Mouse (Mus musculus): Measurements from ENCODE around the gene Camk2n1. TPM values are rescaled to one million over a fixed set of nuclear protein-coding genes. Genes with fewer than 3 reads are reported as not detected.

Gene Camk2n1
- total RNA-seq, 2 experiments from 2014 or later, result 755 to 854 TPM

- DNase-seq (ENCODE audit: low spot score in 2 of 2), result peak in 1 of 2 experiments; percentile 37
- intact Hi-C loops (cut with DNase I), result no loop called here
Observed at GRCm38 (mm10) chr4:138496746-138497520, 42.8 kb downstream of the Camk2n1 start.

DNA sequence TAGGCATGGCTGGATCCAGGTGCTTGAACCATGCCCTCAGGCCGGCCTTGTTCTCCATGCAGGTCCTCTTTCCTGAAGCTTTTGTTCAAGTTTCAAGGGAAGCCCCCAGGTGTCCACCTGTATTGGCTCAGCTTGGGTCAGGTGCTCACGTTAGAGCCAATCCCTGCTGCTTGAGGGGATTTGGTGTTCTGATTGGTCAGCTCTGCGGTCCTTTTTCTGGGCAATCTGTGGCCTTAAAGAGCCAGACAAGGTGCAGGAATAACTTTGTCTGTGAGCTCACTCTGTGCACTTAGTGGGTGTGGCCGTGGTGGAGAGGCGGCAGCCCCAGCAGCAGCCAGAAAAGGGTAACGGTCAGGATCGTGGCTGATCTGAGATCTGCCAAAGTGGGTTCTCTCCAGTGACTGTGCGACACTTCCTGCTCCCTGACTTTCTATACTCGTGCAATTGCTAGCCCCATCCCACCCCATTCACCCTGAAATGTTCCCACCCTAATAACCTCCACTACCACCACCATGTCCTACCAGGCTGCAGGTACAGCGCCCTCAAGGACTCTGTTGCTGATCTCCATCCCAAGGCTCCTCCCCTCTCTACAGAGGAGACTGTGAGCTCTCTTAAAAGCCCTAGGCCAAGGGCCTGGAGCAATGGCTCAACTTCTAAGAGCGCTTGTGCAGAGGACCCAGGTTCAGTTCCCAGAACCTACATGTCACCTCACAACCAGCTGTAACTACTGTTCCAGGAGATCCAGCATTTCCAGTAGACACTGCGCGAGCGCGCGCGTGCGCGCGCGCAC lies 45.9 kb downstream of the Camk2n1 start:
- DNase-seq (ENCODE audit: low spot score in 2 of 2), result no peak
- intact Hi-C loops (cut with DNase I), result no loop called here

DNA sequence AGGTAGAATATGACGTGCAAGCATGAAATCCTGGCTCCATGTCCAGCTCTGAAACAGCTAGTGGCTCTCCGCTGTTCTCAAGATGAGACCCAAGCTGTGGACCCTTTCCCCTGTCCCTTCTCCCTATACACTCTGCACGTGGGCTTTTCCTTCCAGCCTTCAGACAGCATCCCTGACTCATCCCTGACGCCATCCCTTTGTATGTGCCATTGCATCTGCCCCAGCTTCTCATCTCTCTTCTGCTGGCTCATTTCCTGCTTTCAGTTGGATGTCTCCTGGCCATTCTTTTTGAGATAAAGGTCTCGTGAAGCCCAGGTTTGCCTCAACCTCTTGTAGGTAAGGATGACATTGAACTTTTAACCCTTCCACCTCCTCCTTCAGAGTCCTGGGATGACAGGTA lies 46.9 kb downstream of the Camk2n1 start:
- intact Hi-C loops (cut with DNase I), result no loop called here
- no peak for DNase-seq (ENCODE audit: low spot score in 2 of 2)

- intact Hi-C loops (cut with DNase I), result loop anchor here (2.0 to 5.0 kb wide), 5 partner anchors 42 to 194 kb away; partner anchors contain the start of gene Camk2n1
Observed at GRCm38 (mm10) chr4:138504632-138505101, 50.6 kb downstream of the Camk2n1 start.

DNA sequence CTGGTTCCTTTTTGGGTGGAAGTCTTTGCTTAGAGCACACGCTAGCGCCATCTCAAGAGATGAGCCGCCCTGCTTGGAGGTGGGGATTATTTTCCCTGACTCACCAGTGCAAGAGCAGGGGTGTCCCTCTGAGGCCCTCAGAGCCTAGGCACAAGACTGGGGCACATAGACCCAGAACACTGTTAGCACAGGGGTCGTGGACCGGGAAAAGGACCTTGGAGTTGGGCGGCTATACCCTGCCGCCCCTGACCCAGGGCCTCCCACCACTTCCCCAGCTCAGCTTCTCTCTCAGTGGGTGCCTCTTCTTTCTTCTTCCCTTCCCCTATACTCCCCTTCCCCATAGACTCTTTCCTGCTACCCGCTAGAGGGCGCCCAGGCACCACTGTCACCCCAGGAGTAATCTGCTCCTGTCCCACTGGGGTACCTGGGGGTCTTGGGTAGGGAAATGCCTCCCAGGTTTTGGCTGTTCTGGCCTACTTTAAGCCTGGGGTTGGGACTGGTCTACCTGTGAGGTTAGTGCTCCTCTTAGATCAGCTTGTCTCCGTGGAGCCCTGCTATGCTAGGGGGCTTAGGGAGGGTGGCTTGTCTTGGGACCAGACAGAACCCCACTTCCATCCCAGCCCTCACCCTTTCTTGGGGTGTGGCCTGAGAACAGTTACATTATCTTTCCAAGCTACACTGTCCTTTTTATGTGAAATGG lies 51.2 kb downstream of the Camk2n1 start:
- DNase-seq (ENCODE audit: low spot score in 2 of 2), result peak; percentile 55 to 62

More at GRCm38 (mm10) chr4:138504632-138505101, 50.6 kb downstream of the Camk2n1 start:
- peak; percentile 84 to 95 for DNase-seq (ENCODE audit: low spot score in 2 of 2)

DNA sequence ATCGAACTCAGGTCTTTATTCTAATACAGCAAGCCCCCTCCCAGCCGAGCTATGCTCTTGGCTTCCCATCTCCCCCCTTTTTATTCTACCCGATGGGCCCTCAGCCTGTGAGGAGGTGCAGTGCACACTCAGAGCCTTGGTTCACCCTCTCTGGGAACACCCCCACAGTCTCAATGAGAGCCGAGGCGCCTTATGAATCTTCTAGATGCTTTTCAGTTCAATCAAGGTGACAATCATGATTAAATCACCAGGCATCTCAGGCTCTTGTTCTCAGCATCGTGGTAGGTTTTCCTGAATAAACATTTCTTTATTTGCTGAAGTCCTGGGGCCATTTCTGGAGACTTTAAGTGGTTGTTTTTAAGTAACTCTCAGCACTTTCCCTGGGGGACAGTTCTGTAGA lies 53.8 kb downstream of the Camk2n1 start:
- peak in 1 of 2 experiments; percentile 67 for DNase-seq (ENCODE audit: low spot score in 2 of 2)
- intact Hi-C loops (cut with DNase I), result loop anchor here (5.0 kb wide), 2 partner anchors 39 to 54 kb away; no protein-coding TSS in a partner anchor

More for the DNA sequence above, 51.2 kb downstream of the Camk2n1 start:
- intact Hi-C loops (cut with DNase I), result loop anchor here (2.0 to 5.0 kb wide), 5 partner anchors 42 to 193 kb away; partner anchors contain the start of gene Camk2n1

Other genes with a start within 250 kb of the Camk2n1 start
- 100 to 1,000 TPM; 149 to 154 TPM for gene Hp1bp3, start 238.0 kb upstream of the Camk2n1 start, total RNA-seq (2021)
- 10 to 100 TPM; 35.2 to 37.1 TPM for gene Sh2d5, start 203.9 kb upstream of the Camk2n1 start, total RNA-seq (2021)
- 10 to 100 TPM; 16.7 to 18.0 TPM for gene Kif17, start 203.9 kb upstream of the Camk2n1 start, total RNA-seq (2021)
- 100 to 1,000 TPM in 1 of 2 experiments, 10 to 100 TPM in 1; 96.9 to 101 TPM for gene Ddost, start 149.6 kb upstream of the Camk2n1 start, total RNA-seq (2021)
- gene Pink1, start 128.0 kb upstream of the Camk2n1 start, total RNA-seq (2021), result 100 to 1,000 TPM; 181 to 190 TPM
- gene Cda, start 86.3 kb upstream of the Camk2n1 start, total RNA-seq (2021), result 1 to 10 TPM; 3.3 to 4.1 TPM
- gene Fam43b, start 57.8 kb upstream of the Camk2n1 start, total RNA-seq (2021), result 10 to 100 TPM; 33.9 TPM
- 10 to 100 TPM; 50.5 to 55.9 TPM for gene Mul1, start 19.6 kb upstream of the Camk2n1 start, total RNA-seq (2021)
- gene Vwa5b1, start 181.6 kb downstream of the Camk2n1 start, total RNA-seq (2021), result 1 to 10 TPM; 3.1 to 4.3 TPM